Mouse (Mus musculus) lung, embryonic 14.5 days (tissue): ENCODE data around the gene Ldb2. TPM values are rescaled to one million over a fixed set of nuclear protein-coding genes. Genes with fewer than 3 reads are reported as not detected.

ENCODE experiments used
- ATAC-seq: fragments of 200-750 bp; cut with Nextera tagmentation; 2 replicates; pipeline ENCODE4 v1.8.0; 2017; ENCODE audit warnings: mild to moderate bottlenecking, moderate TSS enrichment, moderate library complexity; ENCODE audit not compliant: insufficient read depth
- DNase-seq: peaks from one replicate; pipeline ENCODE4 v3.0.0-alpha.2; 2015
- H3K27ac ChIP-seq: fragments of 300-500 bp; sonication (generic); 2 replicates; pipeline ENCODE4 v1.5.1; 2014; ENCODE audit warnings: low read depth, mild to moderate bottlenecking, moderate library complexity
- H3K27me3 ChIP-seq: fragments of 300-500 bp; sonication (generic); 2 replicates; pipeline ENCODE4 v1.6.1; 2014; ENCODE audit warnings: low read length, control low read depth; ENCODE audit not compliant: insufficient read depth
- H3K36me3 ChIP-seq: fragments of 300-500 bp; sonication (generic); 2 replicates; pipeline ENCODE4 v1.6.1; 2014; ENCODE audit warnings: control low read depth; ENCODE audit not compliant: insufficient read depth
- H3K4me1 ChIP-seq: fragments of 300-500 bp; sonication (generic); 2 replicates; pipeline ENCODE4 v1.6.1; 2014; ENCODE audit warnings: antibody characterized with exemption, control low read depth; ENCODE audit not compliant: insufficient read depth
- H3K4me2 ChIP-seq: fragments of 300-500 bp; sonication (generic); 2 replicates; pipeline ENCODE4 v1.6.1; 2014; ENCODE audit warnings: mild to moderate bottlenecking
- H3K4me3 ChIP-seq: fragments of 300-500 bp; sonication (generic); 2 replicates; pipeline ENCODE4 v1.5.1; 2014; ENCODE audit warnings: low read depth, low read length
- H3K9ac ChIP-seq: fragments of 300-500 bp; sonication (generic); 2 replicates; pipeline ENCODE4 v1.6.1; 2014
- H3K9me3 ChIP-seq: fragments of 300-500 bp; sonication (generic); 2 replicates; pipeline ENCODE4 v1.6.1; 2016; ENCODE audit warnings: low read depth, low read length, control low read depth
- CTCF ChIP-seq: IDR thresholded peaks from 2 replicates; pipeline ENCODE4 v1.5.1; 2016; ENCODE audit warnings: antibody characterized with exemption, low read depth
- WGBS: fragments of 180-500 bp; shearing (Covaris S2); extraction: QIAGEN DNeasy Blood & Tissue Kit; methylation state at CpG from one replicate; pipeline ENCODE4 v1.1.7; 2014; 5-methylcytosine and 5-hydroxymethylcytosine counted together
- polyA plus RNA-seq: library from polyadenylated mRNA; unstranded; fragments of >200 nt; fragmentation: Nextera tagmentation; extraction: Ambion mirVana; gene quantifications from 2 replicates; pipeline ENCODE4 v1.2.1, GENCODE M21; 2014

Ldb2 gene
- polyA plus RNA-seq, 1 experiment from 2014 or later: 50.6 TPM

DNA sequence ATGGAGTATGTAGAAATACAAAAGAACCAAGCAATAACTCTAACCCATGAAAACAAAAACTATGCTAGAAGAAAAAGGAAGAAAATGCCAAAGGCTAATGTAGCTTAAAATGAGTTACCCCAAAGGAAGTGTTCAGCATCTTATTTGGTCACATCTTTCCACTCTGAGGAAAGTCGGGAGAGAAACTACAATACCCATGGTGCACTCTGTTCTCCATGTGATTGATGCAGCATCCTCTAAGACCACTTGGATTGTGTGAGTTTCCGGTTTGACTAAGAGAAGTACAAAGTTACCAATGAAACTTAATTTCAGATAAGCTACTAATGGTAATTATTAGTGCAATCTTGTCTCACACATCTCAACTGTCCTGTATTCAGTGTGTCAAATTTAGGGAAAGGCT is 172.6 kb downstream of the Ldb2 start:
- Histone ChIP-seq H3K4me1 (no peaks in the 10 kb centered on the region), H3K4me3 (no peak overlapping the region), H3K27ac (no peak overlapping the region), H3K27me3 (no peaks in the 10 kb centered on the region), H3K4me2 (no peak overlapping the region), H3K36me3 (no peaks in the 10 kb centered on the region), H3K9me3 (no peaks in the 10 kb centered on the region), H3K9ac (no peak overlapping the region)
- ATAC-seq (no peak), DNase-seq (no peak)
- 83% methylated on average over 2 of the region's 2 CpGs for WGBS
- TF ChIP-seq CTCF: no peak

DNA sequence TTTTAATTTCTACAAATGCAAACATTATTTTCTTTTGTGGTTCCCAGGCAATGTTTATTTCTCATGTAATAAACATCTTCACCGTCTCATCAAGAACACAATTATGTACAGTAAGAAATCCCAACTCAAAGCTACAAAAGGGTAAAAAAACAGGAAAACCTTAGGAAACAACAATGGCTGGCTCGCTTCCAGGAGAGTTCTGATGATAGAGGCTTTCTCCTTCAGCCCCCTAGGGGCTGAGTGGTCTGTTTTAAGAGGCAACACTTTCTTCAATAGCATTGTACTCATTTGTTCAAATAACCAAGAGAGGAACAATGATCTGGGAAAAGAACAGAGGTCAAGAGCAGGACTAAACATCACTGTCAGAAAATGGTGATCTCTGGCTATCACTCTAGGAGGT is 173.4 kb downstream of the Ldb2 start:
- no peak overlapping the region for H3K4me3 ChIP-seq
- no peak overlapping the region for H3K9ac ChIP-seq
- H3K27ac ChIP-seq: no peak overlapping the region
- no peak overlapping the region for H3K4me2 ChIP-seq
- H3K36me3 ChIP-seq: no peaks in the 10 kb centered on the region
- no peaks in the 10 kb centered on the region for H3K9me3 ChIP-seq
- peak; percentile 9; the same call in 1 of the 2 replicates for TF ChIP-seq CTCF
- ATAC-seq (no peak), DNase-seq (peak; percentile 67)
- no peaks in the 10 kb centered on the region for H3K27me3 ChIP-seq
- no peaks in the 10 kb centered on the region for H3K4me1 ChIP-seq
- WGBS: 48% methylated on average over 2 of the region's 2 CpGs

DNA sequence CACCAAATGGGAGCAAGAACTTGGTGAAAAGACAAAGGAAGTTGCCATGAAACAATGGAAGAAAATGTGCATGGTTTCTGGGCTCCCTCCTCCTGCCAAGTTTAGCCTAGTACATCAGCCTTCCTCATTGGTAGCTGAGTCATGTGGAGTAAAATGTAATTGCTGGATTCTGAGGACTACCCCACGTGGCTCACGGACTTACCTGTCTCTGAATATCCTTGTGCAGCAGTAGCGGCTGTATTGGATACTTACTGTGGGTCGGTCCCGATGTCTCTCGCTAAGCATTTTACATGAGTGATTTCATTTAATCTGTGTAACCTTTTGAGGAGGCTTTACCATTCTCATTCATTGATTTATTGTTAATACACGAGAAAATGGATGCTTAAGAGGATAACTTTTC is 183.8 kb downstream of the Ldb2 start:
- Histone ChIP-seq H3K27me3 (no peaks in the 10 kb centered on the region), H3K27ac (no peak overlapping the region), H3K4me2 (no peak overlapping the region), H3K9ac (no peak overlapping the region), H3K36me3 (no peaks in the 10 kb centered on the region), H3K9me3 (no peaks in the 10 kb centered on the region), H3K4me1 (no peaks in the 10 kb centered on the region), H3K4me3 (no peak overlapping the region)
- DNase-seq (no peak), ATAC-seq (no peak)
- no peak for TF ChIP-seq CTCF
- WGBS: 88% methylated on average over 7 of the region's 7 CpGs

DNA sequence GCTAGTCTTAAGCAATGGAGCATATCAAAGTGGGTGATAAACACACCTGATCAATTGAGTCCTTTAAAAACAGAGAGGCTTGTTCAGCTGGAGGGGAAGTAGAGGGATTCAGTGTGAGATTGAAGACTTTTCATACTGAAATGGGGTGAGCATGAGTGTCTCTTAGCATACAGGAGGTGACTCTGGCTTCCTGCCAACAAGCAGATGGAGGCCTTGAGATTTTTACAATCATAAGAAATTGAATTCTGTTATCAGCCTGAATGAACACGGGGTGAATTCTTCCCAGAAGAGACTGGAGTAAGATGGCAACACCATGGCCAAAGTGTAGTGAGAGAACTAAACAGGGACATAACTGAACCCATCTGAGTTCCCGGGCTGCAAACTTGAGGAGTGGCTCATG is 190.6 kb downstream of the Ldb2 start:
- no peaks in the 10 kb centered on the region for H3K9me3 ChIP-seq
- H3K36me3 ChIP-seq: no peaks in the 10 kb centered on the region
- WGBS: 50% methylated on average over 2 of the region's 2 CpGs
- H3K27me3 ChIP-seq: no peaks in the 10 kb centered on the region
- no peak overlapping the region for H3K4me2 ChIP-seq
- TF ChIP-seq CTCF: no peak
- no peak overlapping the region for H3K27ac ChIP-seq
- no peak for DNase-seq
- ATAC-seq: no peak
- no peaks in the 10 kb centered on the region for H3K4me1 ChIP-seq
- H3K4me3 ChIP-seq: no peak overlapping the region
- no peak overlapping the region for H3K9ac ChIP-seq

DNA sequence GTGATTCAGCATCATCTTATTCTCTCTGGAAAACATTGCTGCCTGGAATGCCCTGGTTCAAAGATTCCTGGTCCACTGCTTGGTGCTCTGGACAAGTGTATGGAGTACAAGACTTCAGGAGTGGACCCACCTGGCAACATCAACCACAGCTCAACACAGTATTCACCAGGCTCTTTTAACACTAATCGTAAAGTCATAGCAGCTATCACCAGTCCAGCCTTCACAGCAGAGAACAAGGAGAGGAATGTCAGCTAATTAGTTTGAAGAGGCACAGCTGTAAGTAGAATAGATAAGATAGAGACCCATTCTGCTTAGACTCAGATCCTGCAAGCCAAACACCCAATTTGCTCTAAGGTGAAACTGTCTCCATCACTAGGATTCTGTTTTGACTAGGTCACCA is 198.1 kb downstream of the Ldb2 start:
- no peak overlapping the region for H3K27ac ChIP-seq

DNA sequence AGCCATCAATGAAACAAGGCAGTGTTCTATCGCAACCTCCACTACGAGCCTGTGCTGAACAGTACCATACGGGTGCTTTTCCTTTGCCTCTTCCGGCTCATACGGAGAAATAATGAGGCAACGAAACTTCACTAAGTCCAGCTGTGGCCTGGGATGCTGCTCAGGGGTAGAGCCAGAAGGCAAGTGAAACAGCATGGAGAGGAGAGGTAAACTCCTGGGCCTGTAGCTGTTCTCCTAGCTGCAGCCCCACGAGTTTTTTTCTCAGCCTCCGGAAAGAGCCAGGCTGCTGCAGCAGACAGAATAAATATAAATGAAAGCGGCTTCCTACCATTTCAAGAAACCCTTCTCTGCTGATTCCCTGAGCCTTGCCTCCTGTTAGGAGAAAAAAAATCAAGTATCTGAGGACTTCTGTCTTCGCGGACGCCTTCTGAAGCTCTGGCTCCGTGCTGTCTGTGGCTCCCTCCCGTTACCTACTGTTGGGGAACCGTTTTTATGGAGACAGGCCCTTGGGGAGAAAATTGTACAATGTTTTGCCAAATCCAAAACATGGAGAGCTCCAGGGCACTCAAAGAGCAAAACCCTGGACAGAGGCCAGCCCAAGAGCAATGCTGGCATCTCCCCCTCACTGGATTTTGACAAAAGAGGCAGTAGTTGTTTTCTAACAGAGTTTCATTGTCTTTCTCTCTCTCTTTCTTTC is 205.8 kb downstream of the Ldb2 start:
- Histone ChIP-seq H3K4me2 (peak overlapping the region; percentile 33; the same call in 1 of the 2 replicates), H3K27ac (peak overlapping the region; percentile 65; the same call in 1 of the 2 replicates), H3K4me1 (peaks cover 9% of the 10 kb centered on the region), H3K36me3 (no peaks in the 10 kb centered on the region), H3K9ac (no peak overlapping the region; the same call in 1 of the 2 replicates), H3K27me3 (no peaks in the 10 kb centered on the region), H3K4me3 (no peak overlapping the region), H3K9me3 (no peaks in the 10 kb centered on the region)
- DNase-seq: peak; percentile 70
- WGBS: 48% methylated on average over 15 of the region's 15 CpGs
- no peak for TF ChIP-seq CTCF
- ATAC-seq: no peak

More for the DNA sequence above, 198.1 kb downstream of the Ldb2 start:
- no peak overlapping the region for H3K4me3 ChIP-seq
- WGBS: 38% methylated on average over 1 of the region's 1 CpGs
- no peaks in the 10 kb centered on the region for H3K4me1 ChIP-seq
- H3K9ac ChIP-seq: no peak overlapping the region
- DNase-seq (no peak), ATAC-seq (no peak)
- H3K36me3 ChIP-seq: no peaks in the 10 kb centered on the region
- no peak overlapping the region for H3K4me2 ChIP-seq
- no peaks in the 10 kb centered on the region for H3K9me3 ChIP-seq
- H3K27me3 ChIP-seq: no peaks in the 10 kb centered on the region
- TF ChIP-seq CTCF: no peak

DNA sequence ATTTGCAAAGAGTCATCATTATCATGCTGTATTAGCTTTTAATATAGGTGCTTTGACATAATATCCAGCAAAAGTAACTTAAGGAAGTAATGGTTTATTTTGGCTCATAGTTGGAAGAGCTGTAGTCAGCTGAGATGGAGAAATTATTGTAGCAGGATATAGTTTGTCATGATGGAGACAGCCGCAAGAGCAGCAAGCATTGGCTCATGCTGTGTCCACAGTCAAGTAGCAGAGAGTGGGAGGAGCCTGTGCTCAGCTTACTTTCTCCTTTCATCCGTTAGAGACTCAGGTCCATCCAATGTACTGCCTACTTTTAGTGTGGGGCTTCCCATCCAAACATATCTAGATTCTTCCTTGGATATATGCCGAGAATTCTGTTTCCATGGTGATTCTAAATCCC is 208.7 kb downstream of the Ldb2 start:
- no peak for ATAC-seq
- no peak for TF ChIP-seq CTCF
- 79% methylated on average over 3 of the region's 3 CpGs for WGBS
- Histone ChIP-seq H3K4me1 (peaks cover 9% of the 10 kb centered on the region), H3K27ac (no peak overlapping the region), H3K36me3 (no peaks in the 10 kb centered on the region), H3K4me3 (no peak overlapping the region), H3K9ac (no peak overlapping the region), H3K9me3 (no peaks in the 10 kb centered on the region), H3K4me2 (no peak overlapping the region), H3K27me3 (no peaks in the 10 kb centered on the region)
- no peak for DNase-seq

DNA sequence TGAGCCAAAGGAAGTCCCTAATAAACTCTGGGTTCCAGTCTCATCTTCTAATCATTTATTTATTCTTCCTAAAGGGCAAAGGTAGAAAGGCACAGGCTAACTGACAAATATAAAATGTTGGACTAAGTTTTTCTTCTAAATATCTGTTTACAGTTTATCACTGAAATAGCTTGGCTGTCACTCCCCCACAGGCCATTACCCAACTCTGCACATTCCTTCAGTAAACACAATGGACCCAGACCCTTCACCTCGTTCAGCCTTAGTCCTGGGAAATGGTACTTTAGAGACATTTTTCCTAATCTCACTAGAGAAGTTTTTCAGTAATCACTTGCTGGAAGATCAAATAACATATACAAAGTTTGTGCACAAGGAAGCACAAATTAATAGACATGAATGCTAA is 210.2 kb downstream of the Ldb2 start:
- Histone ChIP-seq H3K9me3 (no peaks in the 10 kb centered on the region), H3K27me3 (no peaks in the 10 kb centered on the region), H3K4me1 (peaks cover 9% of the 10 kb centered on the region), H3K27ac (no peak overlapping the region), H3K36me3 (no peaks in the 10 kb centered on the region), H3K4me3 (no peak overlapping the region), H3K9ac (no peak overlapping the region), H3K4me2 (no peak overlapping the region)
- DNase-seq (peak; percentile 56), ATAC-seq (peak; percentile 57; the same call in 1 of the 2 replicates)
- WGBS: 7% methylated on average over 1 of the region's 1 CpGs
- no peak for TF ChIP-seq CTCF
